Mouse (Mus musculus) forebrain, embryonic 15.5 days (tissue): ENCODE results near the gene Sntb2. TPM values are rescaled to one million over a fixed set of nuclear protein-coding genes. Genes with fewer than 3 reads are reported as not detected.
"Not testable (repeated sequence)": the region's sequence is repeated elsewhere in the genome, so short reads cannot be mapped to it uniquely, and the experiment has no call there.

Experiments used
- ATAC-seq: fragments of 200-750 bp; cut with Nextera tagmentation; replicated peaks from 2 replicates; pipeline ENCODE4 v1.8.0; 2017; ENCODE audit warnings: mild to moderate bottlenecking, moderate TSS enrichment, moderate library complexity
- H3K27ac ChIP-seq: fragments of 300-500 bp; sonication (generic); replicated peaks from 2 replicates; pipeline ENCODE4 v1.5.1; 2015; ENCODE audit warnings: mild to moderate bottlenecking, inconsistent platforms
- H3K27me3 ChIP-seq: fragments of 300-500 bp; sonication (generic); 2 replicates; pipeline ENCODE4 v1.6.1; 2015; ENCODE audit warnings: inconsistent platforms
- H3K36me3 ChIP-seq: fragments of 300-500 bp; sonication (generic); 2 replicates; pipeline ENCODE4 v1.6.1; 2015; ENCODE audit warnings: mild to moderate bottlenecking, inconsistent platforms
- H3K4me1 ChIP-seq: fragments of 300-500 bp; sonication (generic); 2 replicates; pipeline ENCODE4 v1.6.1; 2015; ENCODE audit warnings: inconsistent platforms
- H3K4me2 ChIP-seq: fragments of 300-500 bp; sonication (generic); replicated peaks from 2 replicates; pipeline ENCODE4 v1.6.1; 2015; ENCODE audit warnings: mild to moderate bottlenecking, inconsistent platforms
- H3K4me3 ChIP-seq: fragments of 300-500 bp; sonication (generic); 2 replicates; pipeline ENCODE4 v1.5.1; 2015; ENCODE audit warnings: mild to moderate bottlenecking, inconsistent platforms
- H3K9ac ChIP-seq: fragments of 300-500 bp; sonication (generic); replicated peaks from 2 replicates; pipeline ENCODE4 v1.6.1; 2015; ENCODE audit warnings: mild to moderate bottlenecking, inconsistent platforms
- H3K9me3 ChIP-seq: fragments of 300-500 bp; sonication (generic); 2 replicates; pipeline ENCODE4 v1.6.1; 2016; ENCODE audit warnings: inconsistent platforms
- WGBS: fragments of 180-500 bp; shearing (Covaris S2); methylation state at CpG from one replicate; pipeline ENCODE4 v1.1.7; 2015; ENCODE audit warnings: mixed read lengths; 5-methylcytosine and 5-hydroxymethylcytosine counted together
- polyA plus RNA-seq: library from polyadenylated mRNA; unstranded; fragments of >200 nt; fragmentation: Nextera tagmentation; extraction: Ambion mirVana; gene quantifications from 2 replicates; pipeline ENCODE4 v1.2.1, GENCODE M21; 2015

The Sntb2 gene
- polyA plus RNA-seq, 1 experiment from 2014 or later: 3.7 TPM

DNA sequence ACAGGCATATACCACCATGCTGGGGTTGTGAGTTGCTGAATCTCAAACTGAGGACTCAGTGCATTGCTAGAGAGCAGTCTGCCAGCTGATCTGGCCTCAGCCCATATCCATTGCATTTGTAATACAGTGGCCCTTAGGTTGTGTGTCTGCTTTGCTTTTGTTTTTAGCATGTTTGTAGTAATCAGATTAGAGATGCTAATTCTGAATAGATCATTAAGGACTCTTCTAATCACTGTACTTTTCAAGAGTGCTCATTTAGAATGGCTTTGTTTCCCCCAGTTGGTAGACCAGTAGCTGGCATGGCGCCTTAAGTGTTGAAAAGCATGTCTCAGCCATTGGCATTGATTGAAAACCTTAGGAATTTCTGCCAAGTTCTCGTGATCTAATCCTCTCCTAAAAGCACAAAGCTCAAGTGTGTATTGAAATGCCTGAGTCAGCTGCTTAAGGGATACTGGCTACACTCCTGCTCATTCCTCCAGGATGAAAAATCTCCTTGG is 43.3 kb downstream of the Sntb2 start:
- ATAC-seq: peak; percentile 91
- Histone ChIP-seq H3K27ac (no peak overlapping the region), H3K9me3 (no peaks in the 10 kb centered on the region), H3K4me1 (peaks cover 15% of the 10 kb centered on the region), H3K27me3 (peaks cover 62% of the 10 kb centered on the region), H3K4me2 (no peak overlapping the region), H3K36me3 (no peaks in the 10 kb centered on the region), H3K9ac (no peak overlapping the region), H3K4me3 (no peak overlapping the region)
- 4% methylated on average over 2 of the region's 2 CpGs for WGBS

DNA sequence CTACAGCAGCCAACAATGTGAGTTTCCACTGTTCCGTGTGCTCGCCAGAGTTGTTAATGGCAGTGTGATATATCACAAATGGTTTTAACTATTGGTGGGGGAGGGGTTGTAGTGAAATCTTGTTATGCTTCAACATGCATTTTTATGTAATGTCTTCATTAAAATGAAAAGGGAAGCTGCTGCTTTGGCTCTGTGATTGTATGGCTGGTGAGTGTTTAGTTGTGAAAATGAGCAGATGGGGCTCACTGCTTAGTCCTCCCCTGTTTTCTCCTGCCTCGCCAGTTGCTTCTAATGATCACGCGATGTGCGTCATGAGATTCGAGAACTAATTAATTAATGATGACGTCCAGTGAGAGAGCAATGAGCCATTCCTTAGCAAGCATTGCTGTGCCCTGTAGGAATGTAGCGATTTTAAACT is 49.9 kb downstream of the Sntb2 start:
- peak; percentile 70 for ATAC-seq
- Histone ChIP-seq H3K27me3 (peaks cover 30% of the 10 kb centered on the region), H3K4me3 (no peak overlapping the region), H3K4me1 (peaks cover 9% of the 10 kb centered on the region), H3K9me3 (no peaks in the 10 kb centered on the region), H3K36me3 (no peaks in the 10 kb centered on the region), H3K4me2 (no peak overlapping the region), H3K27ac (peak overlapping the region; percentile 71), H3K9ac (no peak overlapping the region)
- WGBS: 41% methylated on average over 9 of the region's 9 CpGs

DNA sequence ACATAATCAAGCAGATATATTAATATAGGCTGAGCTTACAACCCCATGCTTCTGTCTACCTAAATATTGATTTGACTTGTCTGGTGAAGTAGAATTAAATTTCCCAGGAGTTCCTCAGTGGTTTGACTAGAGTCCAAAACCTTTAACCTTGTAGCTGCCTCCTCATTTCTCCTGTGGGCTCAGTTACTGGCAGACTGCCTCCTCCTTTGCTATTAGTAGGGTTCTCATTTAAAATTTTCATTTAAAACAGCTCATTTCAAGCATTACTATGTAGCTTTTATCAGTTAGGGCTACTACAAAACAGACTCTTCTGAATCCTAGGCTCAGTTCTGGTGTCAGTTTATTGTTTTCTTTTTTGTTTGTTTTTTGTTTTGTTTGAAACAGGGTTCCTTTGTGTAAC is 50.4 kb downstream of the Sntb2 start:
- Histone ChIP-seq H3K36me3 (no peaks in the 10 kb centered on the region), H3K9ac (no peak overlapping the region), H3K27ac (peak overlapping the region; percentile 71), H3K27me3 (peaks cover 30% of the 10 kb centered on the region), H3K9me3 (no peaks in the 10 kb centered on the region), H3K4me3 (no peak overlapping the region), H3K4me1 (peaks cover 9% of the 10 kb centered on the region), H3K4me2 (no peak overlapping the region)
- ATAC-seq: no peak

DNA sequence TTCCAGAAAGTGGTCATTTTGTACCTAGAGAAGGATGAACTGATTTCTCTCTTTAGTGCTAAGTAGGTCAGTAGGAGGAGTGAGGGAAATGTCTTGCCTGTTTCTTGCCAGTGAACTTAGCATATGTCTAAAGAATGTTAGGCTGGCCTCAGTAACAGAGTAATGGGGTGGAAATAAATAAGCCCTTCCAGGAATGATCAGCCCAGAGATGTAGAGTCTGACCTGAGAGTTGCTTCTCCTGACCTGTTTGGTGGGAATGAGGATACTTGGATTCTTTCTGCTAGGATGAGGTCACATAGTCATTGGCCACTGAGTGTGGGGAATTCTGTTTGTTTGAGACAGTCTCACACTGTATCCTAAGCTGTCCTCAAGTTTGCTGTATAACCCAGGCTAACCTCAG is 52.0 kb downstream of the Sntb2 start:
- 0 out of 2 replicates have a peak, but pooled peaks cover 2% of the 10 kb centered on the region for H3K36me3 ChIP-seq
- no peak overlapping the region for H3K27ac ChIP-seq
- H3K4me3 ChIP-seq: no peak overlapping the region
- no peak overlapping the region for H3K4me2 ChIP-seq
- peaks cover 9% of the 10 kb centered on the region for H3K4me1 ChIP-seq
- H3K9me3 ChIP-seq: no peaks in the 10 kb centered on the region
- no peak overlapping the region for H3K9ac ChIP-seq
- H3K27me3 ChIP-seq: peaks cover 17% of the 10 kb centered on the region
- ATAC-seq: no peak

DNA sequence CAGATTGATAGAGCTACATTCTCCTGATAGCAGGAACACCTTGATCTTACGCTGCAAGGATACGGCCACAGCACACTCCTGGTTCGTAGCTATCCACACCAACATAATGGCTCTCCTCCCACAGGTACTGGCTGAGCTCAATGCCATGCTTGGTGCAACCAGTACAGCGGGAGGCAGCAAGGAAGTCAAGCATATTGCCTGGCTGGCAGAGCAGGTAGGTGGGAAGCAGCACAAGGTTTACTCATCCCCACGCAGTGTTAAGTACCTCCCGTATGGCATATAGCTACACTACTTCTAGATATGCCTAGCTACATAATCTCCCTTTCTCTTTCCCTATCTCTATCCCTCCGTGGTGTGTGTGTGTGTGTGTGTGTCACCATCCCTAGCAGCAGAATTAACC is 55.8 kb downstream of the Sntb2 start:
- no peaks in the 10 kb centered on the region for H3K4me1 ChIP-seq
- H3K9me3 ChIP-seq: no peaks in the 10 kb centered on the region
- ATAC-seq: no peak
- no peak overlapping the region for H3K27ac ChIP-seq
- H3K4me2 ChIP-seq: no peak overlapping the region
- H3K27me3 ChIP-seq: no peaks in the 10 kb centered on the region
- WGBS: 91% methylated on average over 7 of the region's 7 CpGs
- H3K9ac ChIP-seq: no peak overlapping the region
- H3K36me3 ChIP-seq: 0 out of 2 replicates have a peak, but pooled peaks cover 5% of the 10 kb centered on the region
- H3K4me3 ChIP-seq: no peak overlapping the region

DNA sequence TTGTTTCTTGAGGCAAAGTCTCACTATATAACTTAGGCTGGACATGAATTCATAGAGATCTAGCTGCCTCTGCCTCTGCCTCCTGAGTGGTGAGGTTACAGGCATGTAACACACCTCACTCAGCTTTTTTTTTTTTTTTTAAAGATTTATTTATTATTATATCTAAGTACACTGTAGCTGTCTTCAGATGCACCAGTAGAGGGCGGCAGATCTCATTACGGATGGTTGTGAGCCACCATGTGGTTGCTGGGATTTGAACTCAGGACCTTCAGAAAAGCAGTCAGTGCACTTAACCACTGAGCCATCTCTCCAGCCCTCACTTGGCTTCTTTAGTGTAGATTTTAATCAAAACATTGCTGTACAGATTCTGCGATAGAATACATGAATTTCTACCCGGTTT is 60.8 kb downstream of the Sntb2 start:
- not testable (repeated sequence) for H3K27me3 ChIP-seq, H3K4me1 ChIP-seq, H3K4me2 ChIP-seq, H3K9ac ChIP-seq, H3K27ac ChIP-seq, H3K36me3 ChIP-seq, ATAC-seq, H3K9me3 ChIP-seq, H3K4me3 ChIP-seq
- 89% methylated on average over 4 of the region's 4 CpGs for WGBS

DNA sequence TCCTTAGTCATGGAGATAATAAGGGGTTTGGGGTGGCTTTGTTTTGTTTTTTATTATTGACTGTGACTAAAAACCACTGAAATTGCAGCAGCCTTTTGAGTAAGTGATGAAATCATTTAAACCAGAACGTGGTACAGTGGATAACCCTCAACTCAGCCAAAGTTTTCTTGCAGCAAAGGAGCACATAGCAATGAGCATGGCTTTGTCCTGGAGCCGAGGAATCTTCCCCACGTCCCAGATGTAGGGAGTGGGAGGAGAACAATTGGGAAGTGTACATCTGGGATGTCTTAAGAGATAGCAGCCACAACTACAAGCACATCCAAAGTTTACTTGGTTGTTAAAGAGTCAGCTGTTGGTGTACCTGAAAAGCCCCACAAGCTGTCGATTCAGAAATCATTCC is 61.9 kb downstream of the Sntb2 start:
- no peak overlapping the region for H3K9ac ChIP-seq
- H3K27ac ChIP-seq: no peak overlapping the region
- H3K4me1 ChIP-seq: no peaks in the 10 kb centered on the region
- no peak for ATAC-seq
- H3K4me2 ChIP-seq: no peak overlapping the region
- H3K36me3 ChIP-seq: 0 out of 2 replicates have a peak, but pooled peaks cover 3% of the 10 kb centered on the region
- H3K4me3 ChIP-seq: no peak overlapping the region
- no peaks in the 10 kb centered on the region for H3K9me3 ChIP-seq
- 87% methylated on average over 4 of the region's 4 CpGs for WGBS
- H3K27me3 ChIP-seq: no peaks in the 10 kb centered on the region

DNA sequence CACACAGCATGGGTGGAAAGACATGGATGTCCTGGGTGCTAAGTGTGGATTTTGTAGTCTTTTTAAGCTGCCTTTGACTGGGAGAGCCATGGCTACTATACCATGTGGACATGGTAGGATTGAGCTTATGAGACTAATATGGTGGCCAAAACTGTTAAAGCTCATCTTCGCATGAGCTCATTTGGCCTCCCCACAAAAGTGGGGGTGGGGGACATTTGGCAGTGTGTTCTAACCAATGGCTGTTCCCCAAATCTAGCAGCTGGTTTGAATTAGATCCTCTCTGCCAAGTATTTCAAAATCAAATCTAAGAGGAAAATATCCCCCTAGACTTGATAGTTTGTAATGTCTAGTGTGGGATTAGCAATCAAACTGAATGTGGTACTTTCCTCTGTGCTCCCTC is 63.5 kb downstream of the Sntb2 start:
- 76% methylated on average over 1 of the region's 1 CpGs for WGBS
- 0 out of 2 replicates have a peak, but pooled peaks cover 3% of the 10 kb centered on the region for H3K36me3 ChIP-seq
- no peak for ATAC-seq
- H3K4me2 ChIP-seq: no peak overlapping the region
- no peak overlapping the region for H3K9ac ChIP-seq
- no peaks in the 10 kb centered on the region for H3K9me3 ChIP-seq
- no peak overlapping the region for H3K4me3 ChIP-seq
- no peak overlapping the region for H3K27ac ChIP-seq
- no peaks in the 10 kb centered on the region for H3K4me1 ChIP-seq
- H3K27me3 ChIP-seq: no peaks in the 10 kb centered on the region

DNA sequence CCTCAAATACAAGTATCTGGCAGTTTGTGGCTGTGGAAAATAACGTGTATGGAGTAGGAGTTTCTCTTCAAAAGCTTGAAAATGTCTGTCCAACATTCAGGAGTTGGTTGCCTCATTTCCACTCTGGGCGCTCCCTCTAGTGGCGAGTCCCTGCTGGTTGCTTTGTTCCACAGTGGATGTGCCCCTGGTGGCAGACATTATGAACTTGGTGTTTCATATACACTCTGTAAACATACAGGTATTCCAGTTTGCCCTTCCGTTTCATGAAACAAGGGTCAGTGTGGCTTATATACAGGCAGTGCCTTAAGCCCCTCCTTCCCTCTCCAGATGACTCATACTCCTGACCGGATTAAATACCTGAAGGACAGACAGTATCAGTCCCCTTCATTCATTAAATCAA is 67.0 kb downstream of the Sntb2 start:
- H3K27me3 ChIP-seq: no peaks in the 10 kb centered on the region
- no peaks in the 10 kb centered on the region for H3K9me3 ChIP-seq
- H3K36me3 ChIP-seq: no peaks in the 10 kb centered on the region
- no peak overlapping the region for H3K9ac ChIP-seq
- H3K27ac ChIP-seq: no peak overlapping the region
- no peaks in the 10 kb centered on the region for H3K4me1 ChIP-seq
- peak; percentile 72; the same call in 1 of the 2 replicates for ATAC-seq
- 36% methylated on average over 5 of the region's 5 CpGs for WGBS
- no peak overlapping the region for H3K4me2 ChIP-seq
- H3K4me3 ChIP-seq: no peak overlapping the region

DNA sequence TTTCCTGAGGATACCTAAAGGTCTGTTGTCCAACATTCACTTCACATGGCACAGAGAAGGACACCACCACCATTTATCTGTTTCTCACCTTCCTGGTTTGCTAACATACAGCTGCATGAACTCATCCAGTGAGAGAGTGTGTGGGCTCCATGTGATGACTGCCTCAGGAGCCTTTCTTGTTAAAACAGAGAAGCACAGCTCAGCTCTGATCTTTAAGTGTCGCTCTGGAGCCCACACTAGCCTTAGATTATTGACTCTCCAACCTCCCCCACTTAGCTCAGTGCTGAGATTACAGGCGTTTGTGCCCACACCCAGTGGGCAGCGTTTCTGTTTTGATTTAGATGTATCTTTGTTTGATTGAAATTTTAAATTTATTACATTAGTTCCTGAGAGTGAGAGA is 72.2 kb downstream of the Sntb2 start:
- Histone ChIP-seq H3K9me3 (no peaks in the 10 kb centered on the region), H3K36me3 (no peaks in the 10 kb centered on the region), H3K27me3 (no peaks in the 10 kb centered on the region), H3K4me2 (no peak overlapping the region), H3K4me1 (no peaks in the 10 kb centered on the region), H3K4me3 (no peak overlapping the region), H3K27ac (no peak overlapping the region), H3K9ac (no peak overlapping the region)
- 86% methylated on average over 3 of the region's 3 CpGs for WGBS
- ATAC-seq: no peak

DNA sequence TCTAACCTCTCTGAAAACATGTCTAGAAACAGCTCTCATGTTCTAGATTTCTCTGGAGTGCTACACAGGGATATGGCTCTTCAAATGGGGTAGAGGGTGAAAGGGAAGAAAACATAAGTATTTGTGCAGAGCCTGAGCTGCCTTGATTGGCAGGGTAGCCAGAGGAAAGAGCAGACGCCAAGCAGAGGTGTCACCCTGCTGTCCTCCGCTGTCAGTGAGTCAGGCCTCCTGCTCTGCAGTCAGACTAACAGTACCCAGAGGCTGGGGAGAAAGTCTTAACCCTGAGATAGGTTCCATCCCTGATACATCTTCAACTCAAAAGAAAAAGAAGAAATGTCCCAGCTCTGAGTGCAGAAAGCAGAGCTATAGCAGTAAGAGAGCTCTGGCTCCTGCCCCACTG is 77.1 kb downstream of the Sntb2 start:
- no peak overlapping the region for H3K27ac ChIP-seq
- no peak overlapping the region for H3K9ac ChIP-seq
- no peak overlapping the region for H3K4me3 ChIP-seq
- no peaks in the 10 kb centered on the region for H3K36me3 ChIP-seq
- H3K4me1 ChIP-seq: no peaks in the 10 kb centered on the region
- no peaks in the 10 kb centered on the region for H3K9me3 ChIP-seq
- ATAC-seq: no peak
- no peak overlapping the region for H3K4me2 ChIP-seq
- 88% methylated on average over 2 of the region's 2 CpGs for WGBS
- no peaks in the 10 kb centered on the region for H3K27me3 ChIP-seq

DNA sequence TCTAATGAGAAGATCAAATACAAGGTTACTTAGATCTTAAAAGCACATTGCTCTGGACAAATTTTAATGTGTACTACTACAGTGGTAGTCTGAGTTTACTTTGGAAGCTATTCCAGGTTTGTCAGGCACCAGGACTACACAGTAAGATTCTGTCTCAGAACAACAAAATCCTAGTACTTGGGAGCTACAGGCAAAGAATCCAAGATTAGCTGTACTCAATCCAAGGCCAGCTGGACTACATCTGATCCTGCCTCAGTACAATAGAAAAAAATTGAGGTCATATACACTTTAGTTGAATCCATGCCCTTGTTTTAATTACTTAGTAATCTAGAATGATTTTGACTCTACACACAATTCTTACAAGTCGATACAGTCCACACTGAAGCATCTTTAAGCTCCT is 79.4 kb downstream of the Sntb2 start:
- no peak overlapping the region for H3K9ac ChIP-seq
- H3K9me3 ChIP-seq: no peaks in the 10 kb centered on the region
- ATAC-seq: no peak
- no peaks in the 10 kb centered on the region for H3K4me1 ChIP-seq
- H3K4me2 ChIP-seq: no peak overlapping the region
- no peak overlapping the region for H3K27ac ChIP-seq
- H3K4me3 ChIP-seq: no peak overlapping the region
- WGBS: 90% methylated on average over 1 of the region's 1 CpGs
- H3K27me3 ChIP-seq: no peaks in the 10 kb centered on the region
- no peaks in the 10 kb centered on the region for H3K36me3 ChIP-seq

DNA sequence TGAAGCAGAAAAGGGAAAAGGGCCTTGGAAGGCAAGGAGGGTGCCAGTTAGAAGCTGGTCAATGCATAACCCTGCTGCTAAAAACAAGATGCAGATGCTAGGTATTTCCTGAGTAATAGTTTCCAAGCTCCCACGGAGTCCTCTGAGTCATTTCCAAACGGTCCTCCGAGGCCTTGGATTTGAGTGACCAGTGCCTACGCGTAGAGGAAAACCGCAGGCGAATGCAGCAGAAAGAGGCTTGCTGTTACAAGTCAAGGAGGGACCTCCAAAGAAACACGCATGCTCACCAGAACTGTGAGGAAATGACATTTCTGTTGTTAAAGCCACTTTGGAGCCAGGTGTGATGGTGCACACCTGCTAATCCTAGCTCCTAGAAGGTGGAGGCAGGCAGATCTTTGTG is 87.9 kb downstream of the Sntb2 start:
- Histone ChIP-seq H3K9ac (no peak overlapping the region), H3K27ac (no peak overlapping the region), H3K36me3 (no peaks in the 10 kb centered on the region), H3K4me2 (no peak overlapping the region), H3K4me3 (no peak overlapping the region), H3K4me1 (no peaks in the 10 kb centered on the region), H3K9me3 (no peaks in the 10 kb centered on the region), H3K27me3 (no peaks in the 10 kb centered on the region)
- 91% methylated on average over 8 of the region's 8 CpGs for WGBS
- ATAC-seq: no peak
